Mouse (Mus musculus) skeletal muscle tissue, postnatal 0 days (tissue): ENCODE data around the gene Fgf7. TPM values are rescaled to one million over a fixed set of nuclear protein-coding genes. Genes with fewer than 3 reads are reported as not detected.

Source experiments
- polyA plus RNA-seq: library from polyadenylated mRNA; unstranded; fragments of >200 nt; fragmentation: Nextera tagmentation; extraction: Ambion mirVana; gene quantifications from 2 replicates; pipeline ENCODE4 v1.2.1, GENCODE M21; 2015

Gene Fgf7
- 14.8 and 16.5 TPM in 2 replicates for polyA plus RNA-seq

GRCm38 (mm10) chr2:126034379-126035005 is at the start of gene Fgf7:
Gene Fgf7 (plus strand): TSS chr2:126034658.

Other genes starting within 250 kb of the Fgf7 start
- 16.4 and 19.7 TPM in 2 replicates for gene Galk2, start 175.5 kb upstream of the Fgf7 start, polyA plus RNA-seq
- gene Cops2, start 175.5 kb upstream of the Fgf7 start, polyA plus RNA-seq, result 53.4 and 59.0 TPM in 2 replicates
- gene Fam227b, start 117.3 kb downstream of the Fgf7 start, polyA plus RNA-seq, result not detected in 2 replicates
- gene Dtwd1, start 117.5 kb downstream of the Fgf7 start, polyA plus RNA-seq, result 17.6 and 19.3 TPM in 2 replicates
- gene Gm17555, start 180.4 kb downstream of the Fgf7 start, polyA plus RNA-seq, result not detected in 2 replicates